Mouse (Mus musculus): ENCODE data around the gene Pax4.

Pax4 gene

DNA sequence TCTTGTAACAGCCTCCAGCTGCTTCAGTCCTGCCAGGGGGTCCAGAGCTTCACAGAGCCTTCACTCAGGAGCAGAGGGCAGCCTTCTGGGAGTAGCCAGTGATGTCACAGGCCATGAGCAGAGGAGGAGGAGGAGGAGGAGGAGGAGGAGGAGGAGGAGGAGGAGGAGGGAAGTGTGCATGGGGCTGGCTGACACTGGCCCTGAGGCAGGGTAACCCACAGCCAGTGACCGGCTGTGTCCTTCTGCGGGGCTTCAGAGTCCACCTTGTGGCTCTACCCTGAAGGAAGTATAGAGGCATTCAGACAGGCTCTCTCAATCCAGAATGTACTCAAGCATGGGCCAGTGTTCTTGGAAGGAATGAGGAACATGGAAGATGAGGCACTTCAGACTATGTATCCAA is at the start of gene Pax4:
Pax4 (minus strand) TSS at position 101 of the 400 bp plus-strand sequence.
- 84% methylated on average over 2 of the region's 2 CpGs for WGBS

DNA sequence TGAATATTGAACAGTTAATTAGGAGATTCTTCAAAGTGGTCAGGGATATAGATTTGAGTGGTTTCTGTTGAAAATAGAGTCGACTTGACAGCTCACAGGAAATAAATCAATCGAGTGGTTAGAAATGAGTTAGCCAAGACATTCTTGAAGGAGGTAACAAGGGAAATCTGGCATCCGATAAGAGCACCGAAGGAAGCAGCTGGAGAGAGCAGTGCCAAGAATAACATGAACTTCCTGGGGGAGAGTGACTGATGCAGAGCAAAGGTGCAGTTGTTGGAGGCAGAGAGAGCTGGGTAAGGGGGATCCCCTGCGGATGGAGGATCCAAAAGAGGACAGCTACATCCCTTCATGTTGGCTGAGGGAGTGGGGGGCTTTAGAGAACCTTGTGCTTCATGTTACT is 48.7 kb upstream of the Pax4 start:
- WGBS: 43% methylated on average over 5 of the region's 5 CpGs

- WGBS: 67% methylated on average over 5 of the region's 5 CpGs
These were observed 41.5 kb upstream of the Pax4 start for GRCm38 (mm10) chr6:28490612-28491011.

DNA sequence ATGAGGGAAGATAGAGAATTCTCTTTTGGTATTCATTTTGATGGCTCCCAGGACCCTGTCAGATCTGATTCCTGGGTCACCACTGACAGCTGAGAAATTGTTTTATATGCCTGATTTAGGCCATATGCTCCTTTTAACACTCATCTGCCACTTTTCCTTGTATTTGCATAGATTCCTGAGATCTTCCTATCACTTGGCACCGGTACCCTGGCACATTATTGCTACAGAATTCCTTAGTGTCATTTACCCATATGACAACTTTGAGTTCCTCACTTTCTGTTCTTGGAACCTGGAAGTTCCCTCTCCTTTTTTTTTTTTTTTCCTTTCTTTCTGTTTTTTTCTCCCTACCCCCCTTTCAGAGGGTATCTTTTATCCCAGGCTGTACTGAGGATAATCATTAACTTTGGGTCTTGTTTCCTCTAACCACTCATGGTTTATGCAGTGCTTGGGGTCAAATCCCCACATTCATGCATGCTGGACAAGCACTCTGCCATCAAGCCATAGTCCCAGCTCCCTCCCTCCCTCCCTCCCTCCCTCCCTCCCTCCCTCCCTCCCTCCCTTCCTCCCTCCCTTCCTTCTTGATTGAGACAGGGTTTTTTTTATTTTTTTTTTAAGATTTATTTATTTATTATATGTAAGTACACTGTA is 39.2 kb upstream of the Pax4 start:
- WGBS: 85% methylated on average over 1 of the region's 1 CpGs

GRCm38 (mm10) chr6:28486905-28487304 is 37.8 kb upstream of the Pax4 start:
- WGBS: 63% methylated on average over 7 of the region's 7 CpGs

DNA sequence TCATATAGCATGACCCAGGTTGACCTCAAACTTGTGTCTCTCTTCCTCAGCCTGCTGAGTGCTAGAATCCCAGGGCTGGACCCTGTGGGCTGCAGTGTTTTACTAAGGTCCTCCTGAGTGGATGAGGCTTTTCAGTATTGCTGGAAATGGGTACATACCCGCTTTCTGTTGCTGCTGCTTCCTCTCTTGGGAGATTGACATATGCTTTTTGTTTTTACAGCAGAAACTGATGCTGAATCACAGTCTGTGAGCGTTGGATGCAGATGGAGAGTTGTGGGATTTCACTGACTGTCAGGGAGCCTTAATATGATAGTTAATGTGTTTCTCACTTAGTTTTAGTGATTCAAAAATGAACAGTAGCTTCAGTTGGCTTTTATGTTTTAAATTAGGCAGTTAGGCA is 37.3 kb upstream of the Pax4 start:
- WGBS: 40% methylated on average over 2 of the region's 2 CpGs

DNA sequence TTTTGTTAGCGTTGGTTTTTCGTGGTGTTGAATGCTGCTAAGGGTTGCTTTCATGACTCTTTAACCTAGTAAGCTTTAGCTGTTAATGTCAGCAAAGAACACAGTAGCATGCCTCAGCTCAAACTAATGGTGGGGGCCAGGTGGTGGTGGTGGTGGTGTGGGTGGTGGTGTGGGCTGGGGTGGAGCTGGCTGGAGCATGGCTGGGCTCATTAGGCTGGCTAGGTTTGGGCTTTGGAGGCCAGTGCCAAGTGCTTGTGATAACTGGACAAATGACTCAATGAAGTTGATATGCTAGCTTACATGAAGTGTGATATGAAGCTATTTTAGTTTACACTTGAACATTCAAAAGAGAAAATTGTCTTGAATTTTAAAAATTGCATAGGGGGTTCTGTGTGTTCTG is 36.9 kb upstream of the Pax4 start:
- WGBS: 78% methylated on average over 2 of the region's 2 CpGs

DNA sequence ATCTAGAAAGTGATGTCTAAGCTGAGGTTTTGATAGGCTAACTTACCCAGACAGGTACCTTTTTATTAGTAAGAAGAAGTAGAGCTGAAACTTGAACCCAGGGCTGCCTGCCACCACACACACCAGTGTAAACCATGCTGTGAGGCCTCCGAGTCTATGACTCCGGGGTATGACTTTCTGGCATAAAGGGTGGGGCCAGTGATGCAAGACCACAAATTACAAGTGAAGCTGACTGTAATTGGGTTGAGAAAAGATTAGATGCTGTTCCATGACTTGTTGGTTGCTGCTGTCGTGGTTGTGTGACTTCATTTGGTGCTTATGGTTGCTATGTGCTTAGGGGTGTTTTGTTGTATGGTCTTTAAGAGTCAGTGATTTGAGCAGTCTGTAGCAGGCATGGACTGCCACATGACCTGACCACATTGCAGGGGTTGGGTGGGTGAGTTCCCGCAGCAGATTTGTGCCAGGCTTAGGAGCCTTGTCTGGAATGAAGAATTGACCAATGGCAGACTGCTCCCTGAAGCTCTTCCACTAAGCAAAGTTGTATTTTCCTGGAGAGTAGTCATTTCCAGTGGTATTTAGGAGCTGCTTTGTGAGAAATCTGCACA is 33.7 kb upstream of the Pax4 start:
- WGBS: 76% methylated on average over 4 of the region's 4 CpGs

GRCm38 (mm10) chr6:28480752-28481492 is 31.8 kb upstream of the Pax4 start:
- WGBS: 6% methylated on average over 21 of the region's 21 CpGs

DNA sequence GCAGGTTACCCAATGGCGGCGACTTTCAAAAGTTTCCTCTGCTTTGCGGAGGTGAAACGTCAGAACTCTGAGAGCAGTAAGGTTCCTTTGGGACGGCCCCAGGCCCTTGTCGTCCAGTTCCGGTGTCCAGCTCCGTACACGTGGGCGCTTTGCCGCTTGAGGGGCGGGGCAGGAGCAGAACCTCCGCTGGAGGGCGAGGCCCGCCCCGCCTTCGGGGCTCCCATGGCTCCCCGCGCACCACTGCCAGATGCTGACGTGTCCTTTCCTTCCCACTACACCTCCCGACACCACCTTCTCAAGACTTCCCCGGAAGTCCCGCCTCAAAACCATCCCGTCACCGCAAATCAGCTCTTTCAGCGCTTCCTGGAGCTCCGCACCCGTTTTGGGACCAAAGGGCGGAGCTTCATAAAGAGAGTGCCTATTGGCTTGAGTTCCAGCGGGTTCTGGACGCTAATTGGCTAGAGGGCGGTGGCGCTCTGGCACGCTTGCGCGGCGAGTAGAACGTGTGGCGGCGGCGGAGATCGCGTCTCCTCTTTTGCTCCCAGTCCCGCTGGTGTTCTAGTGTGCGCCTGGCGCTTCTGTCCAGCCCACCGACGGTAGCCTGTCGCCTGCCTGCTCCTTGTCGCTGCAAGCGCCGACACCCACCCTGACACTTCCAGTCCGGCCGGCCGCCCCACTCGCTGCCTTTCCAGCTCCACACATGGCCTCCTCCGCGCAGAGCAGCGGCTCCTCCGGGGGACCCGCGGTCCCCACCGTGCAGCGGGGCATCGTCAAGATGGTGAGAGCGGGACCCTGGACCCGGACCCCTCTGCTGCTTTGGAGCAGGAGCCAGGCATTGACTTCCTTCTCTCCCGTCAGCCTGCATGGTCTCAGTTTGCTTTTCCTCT is 31.0 kb upstream of the Pax4 start:
- WGBS: under 1% methylated on average over 68 of the region's 68 CpGs

GRCm38 (mm10) chr6:28474839-28475238 is 25.7 kb upstream of the Pax4 start, which contains the start of gene Snd1:
Gene Snd1, plus strand, starts transcription at chr6:28475139.
- WGBS: 81% methylated on average over 5 of the region's 5 CpGs

DNA sequence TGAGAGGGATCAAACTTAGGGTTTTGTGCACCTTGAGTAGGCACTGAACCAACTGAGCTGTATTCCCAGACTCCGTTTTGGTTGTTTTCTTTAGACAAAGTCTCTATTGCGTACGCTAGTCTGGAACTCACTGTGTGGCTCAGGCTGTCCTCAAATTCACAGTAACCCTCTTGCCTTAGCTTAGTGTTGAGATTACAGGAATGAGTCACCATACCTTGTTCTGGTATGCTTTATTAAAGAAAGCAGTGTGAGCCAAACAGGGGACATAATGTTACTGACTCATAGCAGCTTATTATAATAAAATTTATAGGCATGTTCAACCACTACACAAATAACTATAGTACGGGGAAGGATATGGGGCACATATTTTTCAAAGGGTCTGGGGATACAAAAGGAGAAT is 25.1 kb upstream of the Pax4 start:
- WGBS: 87% methylated on average over 4 of the region's 4 CpGs

DNA sequence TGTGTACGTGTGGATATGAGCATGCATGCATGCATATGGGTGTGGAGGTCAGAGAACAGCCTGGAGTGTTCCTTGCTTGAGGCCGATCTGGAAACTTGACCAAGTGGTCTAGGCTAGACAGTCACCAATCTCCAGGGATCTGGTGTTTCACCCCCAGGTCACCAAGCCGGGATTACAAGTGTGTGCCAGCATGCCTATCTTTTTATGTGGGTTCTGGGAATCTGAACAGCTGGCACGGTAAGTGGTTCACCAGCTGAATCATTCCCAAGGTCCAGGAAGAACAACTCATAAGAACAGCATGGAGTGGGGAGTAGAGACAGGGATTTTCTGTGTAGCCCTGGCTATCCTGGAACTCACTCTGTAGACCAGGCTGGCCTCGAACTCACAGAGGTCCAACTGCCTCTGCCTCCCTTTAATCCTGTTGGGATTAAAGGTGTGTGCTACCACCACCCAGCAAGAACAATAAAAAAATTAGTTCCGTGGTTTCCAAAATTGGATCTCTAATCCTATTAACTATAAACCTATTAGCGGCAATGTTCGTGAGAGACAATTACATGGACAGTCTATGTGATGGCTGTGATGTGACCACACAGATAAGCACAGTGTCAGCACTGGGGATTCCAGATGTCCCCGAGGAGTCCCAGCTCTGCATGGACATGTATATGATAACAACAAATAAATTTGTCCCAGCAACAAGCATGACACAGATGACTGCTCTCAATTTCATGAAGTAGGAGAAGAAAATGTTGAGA is 22.3 kb upstream of the Pax4 start:
- WGBS: 91% methylated on average over 9 of the region's 9 CpGs

DNA sequence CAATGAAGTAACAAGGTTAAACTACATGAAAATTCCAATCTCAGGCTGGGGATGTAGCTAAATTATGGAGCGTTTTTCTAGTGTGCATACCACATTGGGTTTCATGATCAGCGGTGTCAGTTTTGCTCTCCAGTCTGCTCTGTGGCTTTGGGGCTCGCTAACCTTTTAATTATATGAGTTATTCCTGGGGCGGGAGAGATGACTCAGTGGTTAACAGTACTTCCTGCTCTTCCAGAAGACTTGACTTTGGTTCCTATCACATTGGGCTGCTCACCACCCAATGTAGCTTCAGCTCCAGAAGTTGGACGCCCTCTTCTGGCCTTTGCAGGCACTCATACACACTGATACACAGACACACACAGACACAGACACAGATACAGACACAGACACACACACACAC is 21.5 kb upstream of the Pax4 start:
- WGBS: 82% methylated on average over 5 of the region's 5 CpGs

- WGBS: 78% methylated on average over 4 of the region's 4 CpGs
These were observed 21.0 kb upstream of the Pax4 start for GRCm38 (mm10) chr6:28470017-28470602.

- WGBS: 75% methylated on average over 6 of the region's 6 CpGs
These were observed 15.5 kb upstream of the Pax4 start for GRCm38 (mm10) chr6:28464630-28465029.

DNA sequence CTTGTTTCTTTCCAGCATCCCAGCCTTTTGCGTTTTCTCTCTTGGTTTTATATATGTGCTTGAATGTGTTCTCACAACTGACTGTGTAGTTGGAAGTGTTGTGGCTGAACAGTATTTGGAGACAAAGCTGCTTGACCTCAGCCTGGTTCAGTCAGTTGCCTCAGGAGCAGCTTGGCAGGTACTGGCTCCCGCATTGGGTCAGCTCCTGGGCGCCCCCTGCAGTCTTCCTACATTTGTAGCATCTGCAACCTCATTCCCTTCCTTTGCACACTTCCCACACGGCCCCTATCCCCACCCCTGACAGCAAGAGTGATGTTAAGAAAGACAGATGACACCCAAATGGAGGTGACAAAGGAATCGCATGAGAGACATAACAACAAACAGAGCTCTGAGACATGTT is 11.4 kb upstream of the Pax4 start:
- 16% methylated on average over 5 of the region's 5 CpGs for WGBS

DNA sequence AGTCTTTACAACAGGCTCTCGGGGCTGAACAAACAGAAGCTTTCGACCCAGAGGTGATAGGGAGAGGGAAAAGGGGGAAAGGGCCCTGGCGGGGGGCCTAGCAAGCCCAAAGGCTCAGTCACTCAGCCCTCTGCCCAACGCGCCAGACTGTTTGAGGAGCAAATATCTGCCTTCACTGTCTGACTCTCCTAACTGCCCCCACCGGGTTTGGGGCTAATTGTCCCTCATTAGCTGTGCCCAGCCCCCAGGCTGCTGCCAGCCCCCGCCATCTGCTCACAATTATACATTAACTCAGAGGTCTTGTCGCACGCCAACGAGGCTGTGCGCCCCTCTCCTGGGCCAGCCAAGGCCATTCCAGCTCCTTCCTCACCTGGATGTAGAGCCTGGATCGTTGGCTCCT is 1.8 kb upstream of the Pax4 start:
- WGBS: 7% methylated on average over 12 of the region's 12 CpGs

GRCm38 (mm10) chr6:28450481-28450880 is 1.3 kb upstream of the Pax4 start:
- 27% methylated on average over 5 of the region's 5 CpGs for WGBS

DNA sequence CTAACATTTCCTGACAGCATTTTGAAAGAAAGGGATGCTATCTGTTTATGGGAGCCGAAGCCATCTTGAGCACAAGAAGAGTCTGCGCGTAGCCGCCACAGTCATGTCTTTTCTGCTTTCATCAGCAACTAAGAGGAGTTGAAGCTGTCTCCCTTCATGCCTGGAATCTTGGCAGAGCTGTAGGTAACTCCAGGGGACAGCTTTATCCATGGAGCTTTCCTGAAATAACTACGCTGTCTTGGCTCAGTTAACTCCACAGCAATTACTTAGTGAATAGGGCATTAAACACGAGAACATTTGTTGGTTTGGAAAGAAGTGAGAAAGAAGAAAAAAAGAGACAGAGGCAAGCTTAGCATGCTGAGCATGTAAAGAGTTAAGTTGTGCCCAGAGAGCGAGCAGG is 1.2 kb downstream of the Pax4 start:
- 41% methylated on average over 7 of the region's 7 CpGs for WGBS

GRCm38 (mm10) chr6:28431538-28431855 is 17.7 kb downstream of the Pax4 start:
- 87% methylated on average over 6 of the region's 6 CpGs for WGBS
